Mouse (Mus musculus): ENCODE measurements around the gene Rusc2. TPM values are rescaled to one million over a fixed set of nuclear protein-coding genes. Genes with fewer than 3 reads are reported as not detected.

Rusc2 gene
- total RNA-seq, 1 experiment, result 19.0 TPM

GRCm38 (mm10) chr4:43406162-43406971 is 24.6 kb downstream of the Rusc2 start:
- no peak for DNase-seq (ENCODE audit: low read depth, low spot score)
- Histone ChIP-seq H3K27ac (ENCODE audit: insufficient read depth, low read depth, low read length, poor library complexity, severe bottlenecking) (peak overlapping the region; percentile 43), H3K4me3 (ENCODE audit: insufficient read depth in 1 of 2, low read depth in 1 of 2, low read length in 2 of 2, poor library complexity in 1 of 2, severe bottlenecking in 1 of 2) (peak overlapping the region; percentile 40 to 41), H3K36me3 (ENCODE audit: control insufficient read depth, insufficient read depth, low read length, poor library complexity, severe bottlenecking) (no peaks in the 10 kb centered on the region), H3K9ac (ENCODE audit: insufficient read depth, low read depth, low read length, poor library complexity, severe bottlenecking) (peak overlapping the region; percentile 3; the same call in 1 of the 2 replicates), H3K9me3 (ENCODE audit: control insufficient read depth, insufficient read depth, low read depth, low read length) (no peaks in the 10 kb centered on the region), H3K4me1 (ENCODE audit: control insufficient read depth in 2 of 2, insufficient read depth in 2 of 2, low read length in 2 of 2, poor library complexity in 1 of 2) (peaks cover 14 to 22% of the 10 kb centered on the region in 2 experiments)
- in situ Hi-C loops (cut with MboI; ENCODE audit: low sequenced_read_pairs in 2 of 2, unreplicated experiment in 2 of 2), result no loop called here
- 0 out of 2 replicates have a peak, but pooled peaks have one; percentile 12 for TF ChIP-seq HCFC1 (IDR thresholded peaks at IDR 0.05; ENCODE audit: borderline replicate concordance, insufficient read depth, low read length)
- no peak for TF ChIP-seq ZC3H11A (IDR thresholded peaks at IDR 0.05; ENCODE audit: borderline replicate concordance, low read depth, low read length)

GRCm38 (mm10) chr4:43407071-43407920 is 25.5 kb downstream of the Rusc2 start:
- in situ Hi-C loops (cut with MboI; ENCODE audit: low sequenced_read_pairs in 2 of 2, unreplicated experiment in 2 of 2), result no loop called here
- no peaks in the 10 kb centered on the region for H3K9me3 ChIP-seq (ENCODE audit: control insufficient read depth, insufficient read depth, low read depth, low read length)
- H3K4me1 ChIP-seq (ENCODE audit: control insufficient read depth in 2 of 2, insufficient read depth in 2 of 2, low read length in 2 of 2, poor library complexity in 1 of 2), result peaks cover 12 to 16% of the 10 kb centered on the region in 2 experiments
- no peak for TF ChIP-seq HCFC1 (IDR thresholded peaks at IDR 0.05; ENCODE audit: borderline replicate concordance, insufficient read depth, low read length)
- no peak for TF ChIP-seq MAFK (IDR thresholded peaks at IDR 0.05; ENCODE audit: insufficient read depth, low read depth, low read length)
- TF ChIP-seq ZC3H11A (IDR thresholded peaks at IDR 0.05; ENCODE audit: borderline replicate concordance, low read depth, low read length), result no peak
- no peak for DNase-seq (ENCODE audit: low read depth, low spot score)
- peak overlapping the region; percentile 9; the same call in 1 of the 2 replicates for H3K9ac ChIP-seq (ENCODE audit: insufficient read depth, low read depth, low read length, poor library complexity, severe bottlenecking)
- peak overlapping the region; percentile 40 to 41; a peak in 3 of 4 replicates for H3K4me3 ChIP-seq (ENCODE audit: insufficient read depth in 1 of 2, low read depth in 1 of 2, low read length in 2 of 2, poor library complexity in 1 of 2, severe bottlenecking in 1 of 2)
- H3K36me3 ChIP-seq (ENCODE audit: control insufficient read depth, insufficient read depth, low read length, poor library complexity, severe bottlenecking), result no peaks in the 10 kb centered on the region
- H3K27ac ChIP-seq (ENCODE audit: insufficient read depth, low read depth, low read length, poor library complexity, severe bottlenecking), result peak overlapping the region; percentile 23; the same call in 1 of the 2 replicates

- no peak for DNase-seq (ENCODE audit: low read depth, low spot score)
- Histone ChIP-seq H3K9me3 (ENCODE audit: control insufficient read depth, insufficient read depth, low read depth, low read length) (no peaks in the 10 kb centered on the region), H3K36me3 (ENCODE audit: control insufficient read depth, insufficient read depth, low read length, poor library complexity, severe bottlenecking) (peaks cover 7% of the 10 kb centered on the region; the same call in 1 of the 2 replicates), H3K27ac (ENCODE audit: insufficient read depth, low read depth, low read length, poor library complexity, severe bottlenecking) (no peak overlapping the region), H3K4me3 (ENCODE audit: insufficient read depth in 1 of 2, low read depth in 1 of 2, low read length in 2 of 2, poor library complexity in 1 of 2, severe bottlenecking in 1 of 2) (no peak overlapping the region), H3K9ac (ENCODE audit: insufficient read depth, low read depth, low read length, poor library complexity, severe bottlenecking) (no peak overlapping the region), H3K4me1 (ENCODE audit: control insufficient read depth in 2 of 2, insufficient read depth in 2 of 2, low read length in 2 of 2, poor library complexity in 1 of 2) (peaks cover 0 to 8% of the 10 kb centered on the region in 2 experiments; a peak in 1 of 4 replicates)
- TF ChIP-seq MAFK (IDR thresholded peaks at IDR 0.05; ENCODE audit: insufficient read depth, low read depth, low read length) (no peak), ZNF384 (IDR thresholded peaks at IDR 0.05; ENCODE audit: low read depth, low read length) (no peak), HCFC1 (IDR thresholded peaks at IDR 0.05; ENCODE audit: borderline replicate concordance, insufficient read depth, low read length) (no peak), ZC3H11A (IDR thresholded peaks at IDR 0.05; ENCODE audit: borderline replicate concordance, low read depth, low read length) (no peak), CHD2 (IDR thresholded peaks at IDR 0.05; ENCODE audit: low read depth, low read length) (no peak)
- in situ Hi-C loops (cut with MboI; ENCODE audit: low sequenced_read_pairs in 2 of 2, unreplicated experiment in 2 of 2), result no loop called here
Observed at GRCm38 (mm10) chr4:43414761-43415160, 33.0 kb downstream of the Rusc2 start.

- no peak for DNase-seq (ENCODE audit: low read depth, low spot score)
- H3K4me3 ChIP-seq (ENCODE audit: insufficient read depth in 1 of 2, low read depth in 1 of 2, low read length in 2 of 2, poor library complexity in 1 of 2, severe bottlenecking in 1 of 2), result peak overlapping the region; percentile 13 to 43; a peak in 3 of 4 replicates
- H3K9ac ChIP-seq (ENCODE audit: insufficient read depth, low read depth, low read length, poor library complexity, severe bottlenecking), result no peak overlapping the region
- TF ChIP-seq ZNF384 (IDR thresholded peaks at IDR 0.05; ENCODE audit: low read depth, low read length) (no peak), CHD2 (IDR thresholded peaks at IDR 0.05; ENCODE audit: low read depth, low read length) (no peak), MAFK (IDR thresholded peaks at IDR 0.05; ENCODE audit: insufficient read depth, low read depth, low read length) (no peak), ZC3H11A (IDR thresholded peaks at IDR 0.05; ENCODE audit: borderline replicate concordance, low read depth, low read length) (no peak), HCFC1 (IDR thresholded peaks at IDR 0.05; ENCODE audit: borderline replicate concordance, insufficient read depth, low read length) (no peak)
- H3K27ac ChIP-seq (ENCODE audit: insufficient read depth, low read depth, low read length, poor library complexity, severe bottlenecking), result no peak overlapping the region
- in situ Hi-C loops (cut with MboI; ENCODE audit: low sequenced_read_pairs in 2 of 2, unreplicated experiment in 2 of 2), result no loop called here
- peaks cover 0 to 11% of the 10 kb centered on the region in 2 experiments; a peak in 1 of 4 replicates for H3K4me1 ChIP-seq (ENCODE audit: control insufficient read depth in 2 of 2, insufficient read depth in 2 of 2, low read length in 2 of 2, poor library complexity in 1 of 2)
- peaks cover 7% of the 10 kb centered on the region; the same call in 1 of the 2 replicates for H3K36me3 ChIP-seq (ENCODE audit: control insufficient read depth, insufficient read depth, low read length, poor library complexity, severe bottlenecking)
- no peaks in the 10 kb centered on the region for H3K9me3 ChIP-seq (ENCODE audit: control insufficient read depth, insufficient read depth, low read depth, low read length)
Observed at GRCm38 (mm10) chr4:43415221-43416070, 33.7 kb downstream of the Rusc2 start.
